Mouse (Mus musculus): ENCODE results near the gene Mpped1.
A peak's percentile ranks its signal among the peaks of the same experiment; 100 is the strongest.

Gene Mpped1

DNA sequence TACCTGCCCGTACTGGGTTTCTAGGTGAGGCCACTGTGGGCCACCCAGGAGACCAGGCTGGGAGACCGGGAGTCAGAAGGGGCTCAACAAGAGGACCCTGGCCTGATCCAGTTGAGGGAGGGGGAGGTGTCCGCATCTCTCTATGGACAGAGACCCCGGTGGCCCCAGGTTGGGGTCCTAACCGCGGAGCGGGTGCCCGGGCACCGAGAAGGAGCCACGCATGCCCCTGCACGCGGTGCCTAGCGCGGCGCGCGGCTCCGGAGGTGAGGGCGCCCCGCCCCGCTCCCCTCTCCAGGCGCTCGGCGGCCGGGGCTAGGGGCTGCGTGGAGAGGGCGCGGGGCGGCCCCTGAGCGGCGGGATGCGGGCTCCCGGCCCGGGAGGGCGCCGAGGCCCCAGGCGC, at the start of gene Mpped1:
Gene Mpped1 (plus strand): TSS at position 81 of the 400 bp plus-strand sequence.
- DNase-seq = no peak

DNA sequence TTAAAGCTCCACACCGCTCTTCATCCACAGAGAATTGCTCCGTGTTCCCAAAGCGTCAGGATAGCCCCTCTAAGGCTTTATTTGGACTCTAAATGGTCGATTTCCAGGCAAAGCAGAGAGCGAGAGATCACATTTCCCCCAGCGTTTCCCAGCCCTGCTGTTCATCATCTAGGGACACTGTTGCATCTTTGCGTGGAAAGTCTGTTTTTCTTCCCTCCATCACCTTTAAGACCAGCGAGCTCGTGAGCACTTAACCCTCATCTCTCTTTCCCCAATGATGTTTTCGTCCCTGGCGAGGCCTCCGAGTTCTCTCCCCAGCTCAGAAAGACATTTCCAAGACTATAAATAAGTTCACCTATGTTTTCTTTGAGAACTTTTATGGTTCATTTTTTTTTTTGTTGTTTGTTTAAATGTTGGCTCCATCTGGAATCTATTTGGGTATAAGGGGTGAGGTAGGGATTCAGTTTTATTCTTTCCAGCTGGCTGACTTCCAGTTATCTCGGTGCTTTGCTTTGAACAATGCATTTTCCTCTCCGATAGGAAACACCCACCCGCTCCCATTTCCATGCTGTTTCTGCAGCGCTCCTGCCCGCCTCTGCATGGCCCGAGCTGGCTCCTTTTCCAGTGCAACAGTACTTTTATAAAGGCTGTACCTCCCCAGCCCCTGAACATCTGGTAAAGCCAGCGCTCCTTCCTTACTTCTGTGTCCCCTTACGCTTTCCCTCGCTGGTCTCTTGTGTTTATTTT, 38.4 kb upstream of the Mpped1 start:
- peak; percentile 62 for DNase-seq

DNA sequence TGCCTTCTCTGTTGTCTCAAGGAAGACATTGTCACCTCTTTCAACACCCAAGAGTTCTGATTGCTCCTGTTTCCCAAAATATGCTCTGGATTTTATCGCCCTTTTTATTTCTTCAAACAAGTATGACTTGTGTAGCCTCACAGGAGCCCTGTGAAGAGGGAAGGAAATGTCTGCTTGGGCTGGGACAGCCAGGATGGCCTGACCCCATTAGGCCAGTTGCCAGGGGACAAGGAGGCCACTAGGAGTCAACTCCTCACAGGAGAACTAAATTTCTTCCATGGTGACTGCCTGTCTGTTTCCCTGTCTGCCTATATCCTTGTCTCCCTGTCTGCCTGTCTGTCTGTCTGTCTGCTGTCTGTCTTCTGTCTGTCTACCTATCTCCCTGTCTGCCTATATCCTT, 37.2 kb upstream of the Mpped1 start:
- DNase-seq = peak; percentile 59

DNA sequence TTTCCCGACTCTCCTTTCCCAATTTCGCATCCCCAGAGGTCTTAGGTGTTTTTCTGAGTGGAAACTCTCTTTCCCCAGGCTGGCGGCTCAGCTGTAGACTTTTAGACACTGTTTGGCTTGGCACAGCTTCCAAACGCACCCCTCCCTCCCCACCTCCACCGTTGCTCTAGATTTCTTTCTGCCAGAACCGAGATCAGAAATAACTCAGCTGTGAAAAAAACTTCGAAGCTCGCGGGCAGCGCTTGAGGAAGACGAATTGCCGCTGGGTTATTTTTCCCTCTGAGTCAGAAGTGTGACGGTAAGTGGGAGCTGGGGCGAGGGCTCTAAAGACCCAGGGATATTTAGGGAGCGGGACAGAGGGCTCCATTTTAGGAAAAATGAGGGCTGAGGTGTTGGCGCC, 33.0 kb upstream of the Mpped1 start:
- DNase-seq = no peak

DNA sequence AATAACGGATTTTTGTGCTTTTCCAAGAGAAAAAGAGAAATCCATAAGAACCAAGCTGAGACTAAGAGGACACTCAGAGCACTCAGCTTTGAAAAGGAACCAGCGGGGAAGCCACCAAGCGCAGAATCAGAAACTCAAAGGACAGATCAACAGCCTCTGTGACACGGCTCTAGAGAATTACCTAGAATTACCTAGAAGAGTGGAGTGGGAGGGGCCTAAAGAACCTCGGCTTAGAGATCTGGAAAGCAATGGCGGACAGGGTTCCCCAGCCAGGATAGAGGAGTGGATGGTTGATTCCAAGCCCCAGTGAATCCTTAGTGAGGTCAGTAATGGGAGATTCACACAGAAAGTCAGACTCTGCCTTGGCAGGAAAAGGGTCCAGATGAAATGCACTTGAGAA, 30.3 kb upstream of the Mpped1 start:
- no peak for DNase-seq

GRCm38 (mm10) chr15:83749436-83749835, 29.8 kb upstream of the Mpped1 start:
- no peak for DNase-seq

- peak; percentile 16 for DNase-seq
These were observed 22.5 kb upstream of the Mpped1 start for GRCm38 (mm10) chr15:83756742-83757141.

DNA sequence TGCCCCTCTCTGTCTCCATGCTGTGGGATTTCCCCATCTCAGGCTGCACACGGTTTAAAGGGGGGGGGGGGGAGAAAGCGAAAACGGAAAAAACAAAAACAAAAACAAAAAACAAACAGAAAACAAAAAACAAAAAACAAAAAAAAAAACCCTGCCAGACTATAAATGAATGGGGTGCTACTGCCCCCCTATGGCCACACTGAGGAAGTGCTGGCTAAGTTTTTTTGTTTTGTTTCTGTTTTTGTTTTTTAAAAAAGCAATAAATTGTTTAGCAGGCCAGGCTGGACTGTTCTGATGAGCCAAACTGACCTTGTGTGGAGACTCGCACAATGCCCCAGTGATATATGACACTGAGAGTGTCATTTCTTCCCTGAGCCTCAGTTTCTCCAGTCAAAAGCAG, 20.3 kb upstream of the Mpped1 start:
- no peak for DNase-seq

DNA sequence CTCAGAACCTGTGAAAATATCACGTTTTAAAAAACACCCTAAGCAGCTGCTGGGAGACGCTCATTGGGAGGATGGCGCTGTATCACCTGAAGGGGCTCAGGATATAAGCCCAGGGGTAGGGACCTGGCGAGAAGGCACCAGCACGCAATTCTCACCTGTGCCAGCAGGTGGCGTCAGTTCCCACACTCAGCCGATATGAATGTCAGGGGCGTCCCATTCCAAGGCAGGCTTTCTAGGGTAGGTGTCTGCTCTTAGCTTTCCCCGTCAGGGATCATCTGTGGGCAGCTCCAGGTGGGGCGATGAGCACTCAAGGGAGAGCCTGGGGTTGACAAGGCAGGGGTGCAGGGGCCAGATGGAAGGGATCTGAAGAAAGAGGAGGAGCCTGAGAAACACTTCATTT, 18.6 kb upstream of the Mpped1 start:
- DNase-seq = peak; percentile 14

DNA sequence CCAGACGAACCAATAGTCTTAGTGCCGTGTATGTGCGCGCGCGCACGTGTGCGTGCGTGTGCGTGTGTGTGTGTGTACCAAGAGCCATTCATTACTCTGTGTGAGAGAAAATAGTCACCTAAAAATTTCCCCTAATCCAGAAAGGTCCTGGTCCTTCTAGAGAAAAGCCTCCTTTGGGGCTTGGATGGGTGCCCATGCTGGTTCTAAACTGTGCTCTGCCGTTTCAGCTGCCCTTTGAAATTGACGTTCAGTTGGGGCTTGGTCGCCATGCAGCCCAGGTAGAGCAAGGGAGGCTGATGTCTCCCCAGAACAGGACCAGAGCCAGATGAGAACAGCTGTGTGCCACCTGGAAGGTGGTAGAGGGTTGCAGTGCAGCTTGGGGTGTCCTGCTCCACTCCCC, 17.8 kb upstream of the Mpped1 start:
- no peak for DNase-seq

- no peak for DNase-seq
These were observed 13.8 kb upstream of the Mpped1 start for GRCm38 (mm10) chr15:83765388-83766029.

DNA sequence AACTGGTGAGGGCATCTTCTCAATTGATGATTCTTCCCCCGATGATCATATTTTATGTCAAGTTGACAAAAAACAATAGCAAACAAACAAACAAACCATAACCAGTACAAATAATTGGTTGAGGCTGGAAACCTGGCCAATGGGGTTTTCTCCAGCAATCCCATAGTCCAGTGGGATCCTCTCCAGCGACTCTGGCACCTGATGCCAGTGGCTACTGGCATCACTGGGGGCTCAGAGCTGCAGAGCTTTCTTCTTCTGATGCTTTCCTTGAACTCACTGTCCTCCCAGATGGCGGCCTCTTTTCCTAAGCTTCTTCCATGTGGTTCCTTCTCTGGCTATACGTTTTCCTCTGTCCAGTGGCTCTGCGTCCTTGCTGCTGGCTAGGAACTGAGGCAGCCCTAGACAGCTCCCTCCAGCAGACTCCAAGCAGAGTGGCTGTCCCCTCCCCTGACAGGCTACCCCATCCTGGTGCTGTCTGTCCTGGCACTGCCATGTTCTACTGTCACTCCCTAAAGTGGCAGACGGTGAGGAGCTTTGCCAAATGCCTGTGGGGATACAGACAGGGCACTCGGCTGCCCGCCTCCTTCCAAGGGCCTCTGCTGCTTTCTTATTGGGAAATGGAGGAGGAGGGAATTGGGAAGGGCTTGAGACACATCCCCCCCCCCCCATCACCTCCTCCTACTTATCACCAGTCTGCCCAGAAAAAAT, 7.8 kb upstream of the Mpped1 start:
- no peak for DNase-seq

GRCm38 (mm10) chr15:83772460-83772859, 6.8 kb upstream of the Mpped1 start:
- peak; percentile 15 for DNase-seq

DNA sequence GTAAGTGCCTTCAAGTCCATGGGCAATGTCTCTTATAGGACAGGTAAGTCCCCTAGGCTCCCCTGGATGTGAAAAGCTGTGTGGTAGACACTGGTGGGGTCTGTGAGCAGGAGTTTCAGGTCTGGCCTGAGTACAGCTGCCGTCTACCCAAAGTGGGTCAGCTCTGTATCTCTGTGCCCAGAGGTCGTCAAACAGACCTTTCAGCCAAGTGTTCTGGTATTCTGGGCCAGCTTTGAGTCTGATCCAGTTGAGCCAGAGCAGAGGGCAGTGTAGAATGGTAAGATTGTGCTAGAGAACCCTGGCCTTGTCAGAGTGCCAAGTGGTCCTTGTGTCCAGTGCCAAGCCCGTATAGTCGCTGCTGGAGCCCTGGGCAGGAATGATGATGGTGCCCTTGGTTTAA, 6.3 kb upstream of the Mpped1 start:
- DNase-seq = no peak

DNA sequence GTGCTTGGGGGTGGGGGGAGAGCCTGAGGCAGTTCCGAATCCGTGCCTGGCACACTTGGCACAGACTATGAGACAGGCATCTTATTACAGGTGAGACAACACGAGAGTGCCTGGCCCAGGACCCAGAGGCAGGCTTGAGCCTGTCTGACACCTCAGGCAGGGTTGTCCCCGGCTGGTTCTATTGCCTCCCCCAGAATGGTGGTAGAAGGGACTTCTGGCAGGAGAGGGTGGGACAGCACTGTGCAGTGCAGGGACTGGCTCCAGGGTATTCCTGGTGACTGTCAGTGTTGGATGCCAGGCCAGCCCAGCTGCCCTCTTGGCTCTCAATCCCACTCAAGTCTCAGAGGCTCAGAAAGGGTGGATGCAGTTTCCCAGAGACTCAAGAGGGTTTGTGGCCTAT, 4.3 kb upstream of the Mpped1 start:
- no peak for DNase-seq

- peak; percentile 28 for DNase-seq
These were observed 2.8 kb upstream of the Mpped1 start for GRCm38 (mm10) chr15:83776265-83777000.

- no peak for DNase-seq
These were observed 1.8 kb upstream of the Mpped1 start for GRCm38 (mm10) chr15:83777476-83777875.

GRCm38 (mm10) chr15:83779855-83780740, 831 bp downstream of the Mpped1 start:
- DNase-seq = no peak

DNA sequence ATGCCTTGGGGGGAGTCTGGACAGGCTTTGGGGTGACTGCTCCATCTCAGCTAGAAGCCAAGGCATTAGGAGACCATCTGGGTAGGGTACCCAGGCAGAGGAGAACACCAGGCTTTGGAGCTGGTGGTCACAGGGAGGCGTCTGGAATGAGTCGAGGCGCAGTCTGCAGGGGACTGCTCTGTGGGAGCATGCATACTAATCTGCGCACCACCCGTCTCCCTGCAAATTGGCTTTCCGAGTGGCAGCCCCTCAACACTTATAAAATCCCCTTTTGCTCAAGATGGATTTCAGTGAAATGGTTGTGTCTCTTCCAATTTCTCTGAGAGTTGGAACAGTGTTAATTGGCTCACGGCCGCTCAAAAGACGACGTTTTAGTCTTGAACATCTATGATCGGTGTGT, 2.0 kb downstream of the Mpped1 start:
- no peak for DNase-seq

DNA sequence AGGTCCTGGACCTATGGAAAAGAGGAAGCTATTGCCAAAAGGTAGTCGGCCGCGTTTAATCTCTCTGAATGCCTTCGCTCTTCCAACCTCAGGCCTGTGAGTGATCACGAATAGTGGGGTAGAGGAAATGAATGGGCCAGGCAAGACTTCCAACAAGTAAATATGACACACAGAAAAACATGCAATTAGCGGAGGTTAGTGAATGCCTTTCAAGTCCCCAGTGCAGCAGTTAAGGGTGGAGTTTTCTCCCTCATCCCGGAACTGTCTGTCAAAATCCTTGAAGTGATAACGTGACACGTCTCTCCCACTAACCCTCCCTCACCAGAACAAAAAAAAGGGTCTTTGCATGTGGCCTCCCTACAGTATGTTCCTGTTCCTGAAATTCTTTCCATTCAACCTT, 3.0 kb downstream of the Mpped1 start:
- no peak for DNase-seq

DNA sequence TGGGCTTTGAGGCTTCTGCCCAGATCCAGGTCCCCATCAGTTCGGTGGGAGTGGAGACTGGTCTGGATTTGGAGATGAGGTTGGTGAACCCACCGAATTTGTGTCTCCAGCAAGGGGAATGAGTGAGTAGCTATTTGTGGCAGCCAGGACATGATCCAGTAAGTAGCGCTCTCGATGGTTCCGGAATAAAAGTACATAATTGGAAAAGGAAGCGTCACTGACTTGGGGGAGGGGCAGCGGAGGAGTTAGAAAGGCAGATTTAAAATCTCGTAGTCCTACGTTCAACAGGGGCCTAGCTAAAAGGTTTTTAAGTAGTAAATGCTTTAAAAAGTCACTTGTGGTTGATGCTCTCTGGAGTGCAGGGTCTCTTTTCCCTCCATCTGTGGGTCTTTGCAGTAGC, 5.5 kb downstream of the Mpped1 start:
- DNase-seq = no peak

GRCm38 (mm10) chr15:83789046-83789445, 9.8 kb downstream of the Mpped1 start:
- no peak for DNase-seq

All from lung, postnatal 36 days (tissue).